9 mouse cellular contexts compared by ENCODE assay signal in genomic region chr10:10184386-10184785, GRCm38 (mm10).
DNase-seq lines count a peak whose midpoint lies in the region; ATAC-seq lines count a peak whose summit lies in the region.
"Had no signal": no experiment of that assay in that cellular context is flagged by ENCODE, and none has a peak within 500 bp of the region (broad histone marks: within the 10 kb centered on the region; RNA-seq: fewer than 3 reads in every experiment).

No protein-coding gene starts in this region.

- WGBS in heart, embryonic 10.5 days: 40% methylated on average over 5 of the region's 5 CpGs

- H3K36me3 ChIP-seq in heart, embryonic 10.5 days: no peaks in the 10 kb centered on the region
- H3K36me3 ChIP-seq: embryonic facial prominence, embryonic 12.5 days had no signal

- DNase-seq in 416B (ENCODE audit: low read depth) (peak; percentile 97), A20 (ENCODE audit: low read depth, low spot score) (peak; percentile 8)
- no peak for DNase-seq in frontal cortex, adult 2 months (ENCODE audit: extremely low spot score in 1 of 2, low spot score in 1 of 2)
- no peak for DNase-seq in gastrocnemius, postnatal 4 days (ENCODE audit: low spot score in 2 of 2)
- DNase-seq in heart, embryonic 10.5 days (ENCODE audit: low spot score): no peak
- DNase-seq: gastrocnemius, postnatal 36 days had no signal

- no peaks in the 10 kb centered on the region for H3K27me3 ChIP-seq in heart, embryonic 10.5 days (ENCODE audit: insufficient read depth, poor library complexity, severe bottlenecking)
- H3K27me3 ChIP-seq: embryonic facial prominence, embryonic 12.5 days had no signal

- H3K9me3 ChIP-seq in heart, embryonic 10.5 days: no peaks in the 10 kb centered on the region
- H3K9me3 ChIP-seq: embryonic facial prominence, embryonic 12.5 days had no signal

- no peak overlapping the region for H3K27ac ChIP-seq in heart, embryonic 10.5 days
- H3K27ac ChIP-seq: embryonic facial prominence, embryonic 12.5 days had no signal

- no peak overlapping the region for H3K4me3 ChIP-seq in heart, embryonic 10.5 days
- H3K4me3 ChIP-seq: embryonic facial prominence, embryonic 12.5 days had no signal

- peaks cover 4% of the 10 kb centered on the region; the same call in 1 of the 2 replicates for H3K4me1 ChIP-seq in heart, embryonic 10.5 days
- H3K4me1 ChIP-seq: embryonic facial prominence, embryonic 12.5 days had no signal

- ATAC-seq in inflammation-experienced regulatory T-cells, adult 6 months: peak; percentile 81
- ATAC-seq in monocyte, adult 5-6 weeks (replicated peaks; ENCODE audit: insufficient number of reproducible peaks, low FRiP score, low TSS enrichment, poor library complexity, severe bottlenecking): peak; percentile 83

Comparison
In these comparisons a context has a peak if more than half of its experiments do, and no peak if none do; other contexts are left out.
1. DNase-seq: peak in 416B (single experiment) and A20 (single experiment); none in frontal cortex, adult 2 months (0 of 2), gastrocnemius, postnatal 4 days (0 of 2) and heart, embryonic 10.5 days (single experiment).